Mouse (Mus musculus) T-helper 2 cell (primary cell): ENCODE data around the gene Cntnap5c.
"Not testable (repeated sequence)": the region's sequence is repeated elsewhere in the genome, so short reads cannot be mapped to it uniquely, and the experiment has no call there.

Source experiments
- in situ Hi-C: fragments of 300-600 bp; cut with MboI, MseI; formaldehyde crosslinking; loops from one replicate; pipeline ENCODE4 v1.15.1; 2025; ENCODE audit warnings: high pct_unique_total_duplicates

The Cntnap5c gene

DNA sequence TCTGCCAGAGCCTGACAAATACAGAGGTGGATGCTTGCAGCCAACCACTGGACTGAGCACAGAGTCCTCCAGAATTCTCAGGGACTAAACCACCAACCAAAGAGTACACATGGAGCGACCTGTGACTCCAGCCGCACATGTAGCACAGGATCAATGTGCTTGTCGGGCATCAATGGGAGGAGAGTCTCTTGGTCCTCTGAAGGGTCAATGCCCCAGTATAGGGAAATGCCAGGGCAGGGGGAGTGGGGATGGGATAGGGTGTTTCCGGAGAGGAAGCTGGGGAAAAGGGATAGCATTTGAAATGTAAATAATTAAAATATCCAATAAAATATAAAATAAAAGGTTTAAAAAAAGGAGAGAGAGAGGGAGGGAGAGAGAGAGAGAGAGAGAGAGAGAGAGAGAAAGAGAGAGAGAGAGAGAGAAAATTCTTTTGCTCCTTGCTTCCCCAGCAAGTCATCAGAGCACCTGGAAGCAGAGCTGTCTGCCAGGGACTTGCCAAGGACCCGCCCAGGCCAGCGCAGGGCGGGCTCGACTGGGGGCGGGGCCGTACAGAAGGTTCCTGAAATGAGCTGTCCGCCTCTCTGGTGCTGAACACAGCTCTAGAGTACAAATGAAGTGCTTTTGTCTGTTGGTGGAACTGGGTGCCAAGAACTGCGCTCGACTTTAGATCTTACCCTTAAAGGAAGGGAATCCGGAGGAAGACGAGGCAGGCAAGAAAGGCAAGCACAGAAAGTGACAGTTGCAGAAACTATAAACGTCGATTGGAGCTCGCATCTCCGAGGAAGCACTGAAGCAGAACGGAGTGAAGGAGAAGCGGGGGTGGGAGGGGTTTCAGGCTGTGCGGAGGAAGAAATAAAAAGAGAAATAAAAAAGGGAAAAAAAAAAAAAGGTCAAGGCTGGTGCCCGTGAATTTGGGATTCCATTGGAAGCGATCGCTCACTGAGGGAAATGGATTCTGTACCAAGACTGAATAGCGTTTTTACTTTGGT is at the start of gene Cntnap5c:
Gene Cntnap5c (plus strand): TSS at position 949 of the 989 bp plus-strand sequence.
- in situ Hi-C loops = no loop called here

DNA sequence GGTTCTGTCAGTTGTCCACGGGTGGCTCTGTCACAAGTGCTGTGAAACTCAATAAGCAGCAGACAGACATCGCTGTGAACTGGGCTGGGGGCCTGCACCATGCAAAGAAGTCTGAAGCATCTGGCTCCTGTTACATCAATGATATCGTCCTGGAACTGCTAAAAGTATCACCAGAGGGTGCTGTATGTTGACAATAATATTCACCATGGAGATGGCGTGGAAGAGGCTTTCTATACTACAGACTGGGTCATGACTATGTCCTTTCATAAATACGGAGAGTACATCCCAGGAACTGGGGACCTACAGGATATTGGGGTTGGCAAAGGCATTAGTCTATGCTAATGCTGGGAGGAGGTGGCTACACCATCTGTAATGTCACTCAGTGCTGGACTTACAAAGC is 27.3 kb upstream of the Cntnap5c start, which contains the start of gene Gm21834:
Gene Gm21834 (minus strand): TSS at position 101 of the 400 bp plus-strand sequence.
- in situ Hi-C loops = no loop called here

- in situ Hi-C loops = no loop called here
These were observed 11.3 kb upstream of the Cntnap5c start for GRCm38 (mm10) chr17:57758033-57758432.

GRCm38 (mm10) chr17:57767306-57767705 is 2.1 kb upstream of the Cntnap5c start:
- in situ Hi-C loops = no loop called here

GRCm38 (mm10) chr17:57770904-57771303 is 1.5 kb downstream of the Cntnap5c start:
- in situ Hi-C loops = no loop called here

- in situ Hi-C loops = no loop called here
These were observed 18.9 kb downstream of the Cntnap5c start for GRCm38 (mm10) chr17:57788161-57788799.

DNA sequence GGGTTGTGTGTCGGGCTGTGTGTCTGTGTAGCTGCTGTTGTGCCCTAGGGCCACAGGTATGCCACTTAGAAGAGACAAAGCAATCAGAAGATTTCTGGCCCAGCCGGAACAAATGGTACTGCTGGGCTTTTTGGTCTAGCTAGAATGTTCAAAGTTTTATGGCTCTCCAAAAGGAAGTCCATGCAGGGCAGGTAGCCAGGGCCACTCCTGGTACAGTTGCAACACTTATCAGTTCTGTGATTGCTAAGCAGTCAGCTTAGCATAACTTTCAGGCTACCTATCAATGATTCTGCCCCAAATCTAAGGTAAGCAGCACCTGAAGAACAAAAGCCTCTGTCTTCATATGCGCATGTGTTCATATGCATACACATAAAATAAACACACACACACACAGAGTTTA is 26.0 kb downstream of the Cntnap5c start:
- in situ Hi-C loops = no loop called here

DNA sequence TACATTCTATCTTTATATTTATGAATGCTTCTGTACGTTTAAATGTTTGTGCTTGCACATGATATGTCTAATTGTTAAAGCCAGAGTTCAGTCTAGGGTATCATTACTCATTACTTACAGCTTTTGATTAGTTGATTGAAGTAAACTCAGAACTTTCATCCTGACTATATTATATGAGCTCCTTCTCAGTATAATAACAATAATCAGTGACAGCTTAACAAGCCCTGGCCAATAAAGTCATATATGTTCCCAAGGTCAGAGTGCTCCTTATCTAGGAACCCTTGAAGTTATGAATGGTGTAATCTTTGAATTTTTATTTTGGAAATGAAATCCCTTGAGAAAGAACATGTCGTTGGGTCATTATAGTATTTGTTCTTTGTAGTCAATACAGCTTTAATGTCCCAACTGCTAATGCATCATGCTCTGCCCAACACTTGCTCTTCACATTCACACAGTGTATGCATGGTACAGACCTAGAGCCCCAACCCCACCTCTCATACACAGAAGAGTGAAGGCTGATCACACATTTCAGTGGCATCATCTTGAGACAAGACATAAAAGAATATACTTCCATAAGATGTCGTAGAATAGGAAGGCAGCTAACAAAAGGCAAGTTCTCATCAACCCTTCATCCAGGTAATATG is 27.4 kb downstream of the Cntnap5c start:
- in situ Hi-C loops = no loop called here

DNA sequence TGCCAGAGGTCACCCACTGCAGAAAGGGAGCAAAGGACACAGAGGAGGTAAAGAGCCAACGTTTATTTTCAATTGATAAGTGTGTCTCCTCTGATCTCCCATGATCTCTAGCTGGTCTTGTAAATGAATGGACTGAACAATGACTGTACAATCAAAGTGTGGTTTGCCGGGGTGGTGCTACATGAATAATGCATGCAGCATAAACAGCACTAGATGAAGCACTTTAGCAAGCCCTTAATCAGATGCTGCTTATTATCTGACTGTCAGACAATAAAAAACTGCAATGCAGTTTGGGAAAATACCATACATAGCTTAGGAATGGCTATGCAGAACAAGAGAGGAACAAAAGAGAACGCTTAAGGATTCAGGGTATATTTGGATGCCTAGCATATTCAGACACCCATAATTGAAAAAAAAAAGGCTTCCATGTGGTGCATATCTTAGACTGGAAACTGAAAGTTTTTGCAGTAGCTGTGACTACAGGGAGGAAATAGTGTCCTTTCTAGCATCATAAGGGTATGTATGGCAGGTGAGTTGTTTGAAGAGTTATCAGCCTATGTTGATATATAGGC is 30.1 kb downstream of the Cntnap5c start:
- in situ Hi-C loops = no loop called here

- in situ Hi-C loops = no loop called here
These were observed 31.8 kb downstream of the Cntnap5c start for GRCm38 (mm10) chr17:57801180-57801579.

DNA sequence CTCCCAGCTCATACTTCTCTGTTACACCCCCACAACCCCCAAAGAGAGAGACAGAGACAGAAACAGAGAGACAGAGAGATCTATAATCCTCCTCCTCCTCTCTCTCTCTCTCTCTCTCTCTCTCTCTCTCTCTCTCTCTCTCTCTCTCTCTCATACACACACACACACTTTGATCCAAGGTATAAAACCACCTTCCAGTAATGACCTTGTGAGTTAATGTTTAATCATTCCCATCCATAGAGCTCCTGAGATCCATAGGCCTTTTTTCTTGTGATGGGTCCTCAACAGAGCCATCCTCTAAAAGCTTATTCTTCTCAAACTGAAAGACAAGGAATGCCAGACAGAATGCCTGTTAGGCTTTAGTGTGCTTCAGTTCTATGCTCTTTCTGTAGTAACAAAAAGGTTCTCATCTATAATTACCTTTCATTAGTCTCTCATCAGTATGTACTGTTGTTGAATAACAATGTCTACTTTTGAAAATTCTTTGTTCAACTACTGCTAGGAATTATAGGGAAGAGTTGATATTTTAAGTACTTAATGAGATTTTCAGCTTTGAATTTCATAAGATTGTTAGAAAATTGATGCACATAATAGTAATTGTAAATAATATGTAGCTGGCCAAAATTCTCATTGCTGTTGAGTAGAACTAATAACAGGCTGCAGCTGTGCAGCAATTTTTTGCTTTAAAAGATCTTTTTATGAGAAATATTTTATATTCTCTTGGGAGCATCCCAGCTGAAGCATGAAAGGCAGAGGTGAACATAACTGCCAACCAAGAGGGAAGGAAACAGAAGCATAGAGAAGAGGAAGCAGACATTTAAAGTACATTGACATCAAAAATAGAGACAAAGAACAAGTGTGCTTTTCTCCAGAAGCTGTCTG is 68.0 kb downstream of the Cntnap5c start:
- in situ Hi-C loops = no loop called here

- in situ Hi-C loops = not testable (repeated sequence)
These were observed 86.4 kb downstream of the Cntnap5c start for GRCm38 (mm10) chr17:57855811-57856210.

GRCm38 (mm10) chr17:57865996-57866395 is 96.6 kb downstream of the Cntnap5c start:
- in situ Hi-C loops = no loop called here

GRCm38 (mm10) chr17:57887742-57888389 is 118.5 kb downstream of the Cntnap5c start:
- in situ Hi-C loops = no loop called here

GRCm38 (mm10) chr17:57911770-57912293 is 142.5 kb downstream of the Cntnap5c start:
- in situ Hi-C loops = no loop called here

- in situ Hi-C loops = no loop called here
These were observed 214.9 kb downstream of the Cntnap5c start for GRCm38 (mm10) chr17:57984230-57984629.

DNA sequence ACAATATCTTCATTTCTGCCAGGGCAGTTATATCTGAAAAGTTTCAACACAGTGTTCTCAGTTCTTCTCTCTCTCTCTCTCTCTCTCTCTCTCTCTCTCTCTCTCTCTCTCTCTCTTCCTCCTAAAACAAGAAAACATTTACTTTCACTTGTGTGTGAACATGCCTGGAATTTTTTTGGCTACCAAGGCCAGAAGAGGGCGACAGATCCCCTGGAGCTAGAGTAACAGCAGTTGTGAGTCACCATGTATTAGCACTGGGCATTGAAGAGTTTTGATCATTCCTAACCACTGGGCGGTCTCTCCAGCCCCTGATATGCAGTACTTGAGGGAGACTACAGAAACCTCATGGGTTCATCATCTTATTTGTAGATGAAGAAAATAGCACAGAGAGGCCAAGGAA is 219.1 kb downstream of the Cntnap5c start:
- in situ Hi-C loops = no loop called here

DNA sequence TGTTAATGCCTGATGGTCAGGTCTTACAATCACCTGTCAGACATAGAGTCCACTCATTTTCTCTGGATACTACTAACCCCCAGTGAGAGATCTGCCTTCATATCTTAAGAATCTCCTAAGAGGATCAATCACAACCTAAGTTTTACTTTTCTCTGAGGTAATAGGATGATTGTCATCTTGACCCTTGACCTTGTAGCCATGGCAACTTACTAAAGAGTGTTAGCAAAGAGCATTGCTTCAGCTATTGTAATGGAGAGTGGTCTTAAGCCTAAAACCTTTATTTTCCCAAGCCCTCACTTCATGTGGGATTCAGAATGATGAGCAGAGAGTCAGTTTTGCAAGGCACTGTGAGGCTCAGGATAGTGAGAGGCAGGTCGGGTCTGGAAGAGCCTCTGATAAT is 227.1 kb downstream of the Cntnap5c start:
- in situ Hi-C loops = no loop called here

DNA sequence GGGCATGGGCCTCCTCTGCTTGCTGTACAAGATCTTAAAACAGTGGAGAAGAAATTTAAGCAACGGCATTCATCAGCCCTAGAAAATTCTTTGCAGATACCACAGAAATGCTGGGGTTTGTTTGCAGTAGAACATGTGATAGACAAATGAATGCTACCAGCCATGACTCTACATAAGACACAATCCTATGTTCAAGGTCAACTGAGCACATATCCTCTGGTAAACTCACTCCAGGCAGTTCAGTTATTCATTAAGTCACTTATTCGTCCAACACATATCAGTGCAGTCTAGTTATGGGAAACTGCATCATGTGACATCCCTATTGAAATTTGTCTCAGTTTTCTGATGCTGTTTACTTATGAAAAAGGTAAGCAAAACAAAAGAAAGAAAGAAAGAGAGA is 229.7 kb downstream of the Cntnap5c start:
- in situ Hi-C loops = no loop called here

- in situ Hi-C loops = no loop called here
These were observed 233.5 kb downstream of the Cntnap5c start for GRCm38 (mm10) chr17:58002845-58003244.
